Mouse (Mus musculus) lung, postnatal 0 days (tissue): Measurements from ENCODE around the gene Col6a1.

ENCODE experiments used
- CTCF ChIP-seq: IDR thresholded peaks from 2 replicates; pipeline ENCODE4 v1.5.1; 2016; ENCODE audit warnings: antibody characterized with exemption, mild to moderate bottlenecking
- EP300 ChIP-seq: IDR thresholded peaks from 2 replicates; pipeline ENCODE4 v1.6.1; 2016; ENCODE audit warnings: antibody characterized with exemption, mild to moderate bottlenecking, control low read depth

DNA sequence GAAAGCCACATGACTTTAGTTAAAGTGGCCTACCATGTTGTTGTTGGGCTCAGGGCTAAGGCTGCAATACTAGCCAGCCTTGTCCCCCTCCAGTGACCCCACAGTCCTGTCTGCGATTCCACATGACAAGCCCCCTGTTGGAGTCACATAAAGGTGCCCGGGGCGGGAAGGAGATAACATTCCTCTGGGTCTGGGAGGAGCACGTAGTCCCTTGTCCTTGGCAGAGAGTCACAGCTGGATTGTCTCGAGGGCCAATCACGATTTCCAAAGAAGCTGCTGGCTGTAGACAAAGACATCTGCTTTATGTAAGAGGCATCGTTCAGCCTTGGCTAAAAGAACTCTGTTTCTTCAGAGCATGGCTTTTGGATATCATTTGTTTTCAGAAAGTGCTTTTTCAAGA is 31.2 kb downstream of the Col6a1 start:
- TF ChIP-seq CTCF (no peak), EP300 (peak; percentile 63; the same call in 1 of the 2 replicates)
